In the genomic region with DNA sequence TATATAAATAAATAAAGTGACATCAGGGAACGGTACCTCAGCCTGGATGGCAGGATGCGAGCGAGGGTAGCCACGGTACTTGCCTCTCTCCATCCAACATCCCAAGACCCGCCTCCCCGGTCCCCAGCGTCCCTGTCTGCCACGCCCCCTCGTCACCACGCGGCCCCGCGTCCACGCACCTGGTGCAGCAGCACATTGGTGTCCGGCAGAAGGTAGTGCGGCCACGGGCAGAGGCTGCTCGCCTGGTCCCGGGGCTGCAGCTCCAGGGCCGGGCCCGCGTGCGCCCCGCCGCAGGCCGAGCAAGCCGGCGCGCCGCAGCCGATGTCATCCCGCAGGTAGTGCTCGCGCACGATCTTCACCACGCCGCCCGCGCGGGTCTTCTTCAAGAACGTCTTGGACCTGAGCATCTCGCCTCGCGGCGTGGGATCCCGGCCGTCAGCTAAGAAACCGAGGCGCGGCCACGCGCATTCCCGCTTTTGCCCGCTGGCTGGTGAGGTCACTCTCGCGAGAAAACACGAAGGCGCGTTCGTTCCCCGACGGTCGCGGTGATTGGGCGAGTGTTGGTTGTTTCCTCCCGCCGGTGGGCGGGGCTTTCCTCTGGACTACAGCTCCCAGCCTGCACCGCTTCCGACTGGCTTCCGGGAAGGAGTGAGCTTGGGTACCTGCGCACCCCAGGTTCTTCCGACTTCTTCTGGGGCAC, we compare ENCODE assay signal across 8 mouse cellular contexts. TPM values are rescaled to one million over a fixed set of nuclear protein-coding genes. Genes with fewer than 3 reads are reported as not detected.
DNase-seq lines count a peak whose midpoint lies in the region; ATAC-seq and TF ChIP-seq lines count a peak whose summit lies in the region.

A gene (plus strand): TSS at position 158 of the 700 bp plus-strand sequence.
A gene (minus strand): TSS at position 504 of the 700 bp plus-strand sequence.

- in situ Hi-C loops in Patski (cut with MboI; ENCODE audit: low pct_unique_long_range_greater_than_20kb), result no loop called here

- POLR2A ChIA-PET in Patski (lab: Charles Lee), result interaction anchor here (0.8 kb wide), 1 partner anchor 811 kb away, joined by 4 read pairs; no protein-coding TSS in a partner anchor

- peak; percentile 100 for ATAC-seq in Patski
- ATAC-seq in hindbrain, embryonic 13.5 days (ENCODE audit: low FRiP score), result peak; percentile 100

- no peak for TF ChIP-seq CTCF in Patski (IDR thresholded peaks at IDR 0.05)

- peak within 1 kb of the TSS; percentile 82 for H3K4me2 ChIP-seq in hindbrain, embryonic 13.5 days

- no peaks in the 10 kb centered on the region for H3K9me3 ChIP-seq in hindbrain, embryonic 13.5 days

- H3K36me3 ChIP-seq in hindbrain, embryonic 13.5 days, result peaks cover 54% of the 10 kb centered on the region

- H3K4me3 ChIP-seq in hindbrain, embryonic 13.5 days, result peak within 1 kb of the TSS; percentile 88

- peaks cover 14% of the 10 kb centered on the region for H3K4me1 ChIP-seq in hindbrain, embryonic 13.5 days (replicated peaks)

- peak; percentile 85 for DNase-seq in Patski (ENCODE audit: low read depth, low spot score)
- peak; percentile 99 for DNase-seq in cerebellum, postnatal 14 days
- peak; percentile 98 to 99 for DNase-seq in frontal cortex, postnatal 14 days (ENCODE audit: low spot score in 2 of 2)
- DNase-seq in layer of hippocampus, postnatal 25 days (ENCODE audit: extremely low spot score in 1 of 2, low spot score in 1 of 2), result peak; percentile 96 to 97
- DNase-seq in lung, postnatal 25 days (ENCODE audit: low spot score), result peak; percentile 99
- peak; percentile 98 for DNase-seq in retina, embryonic 14.5 days (ENCODE audit: low spot score)
- peak; percentile 99 for DNase-seq in thymus, postnatal 4 days

- WGBS in hindbrain, embryonic 13.5 days, result under 1% methylated on average over 72 of the region's 73 CpGs

- peak within 1 kb of the TSS; percentile 90 for H3K27ac ChIP-seq in hindbrain, embryonic 13.5 days

- CTCF ChIA-PET in Patski (lab: Charles Lee), result interaction anchor here (1.3 kb wide), 1 partner anchor 43 kb away, joined by 3 read pairs; no protein-coding TSS in a partner anchor

- no peaks in the 10 kb centered on the region for H3K27me3 ChIP-seq in Patski
- H3K27me3 ChIP-seq in hindbrain, embryonic 13.5 days, result no peaks in the 10 kb centered on the region

- H3K9ac ChIP-seq in hindbrain, embryonic 13.5 days, result peak within 1 kb of the TSS; percentile 93

RNA-seq across cellular contexts. Expression of the first gene that starts in this region (rescaled TPM):
- 12.2 TPM for polyA plus RNA-seq in Patski (2021)
- 17.6 and 19.8 TPM in 2 replicates for polyA plus RNA-seq in hindbrain, embryonic 13.5 days (2015; fragmentation: Nextera tagmentation; extraction: Ambion mirVana)
- 10 to 100 TPM; 14.2 to 16.8 TPM for total RNA-seq in layer of hippocampus, postnatal 25 days (2021)

RNA-seq across cellular contexts. Expression of the second gene that starts in this region (rescaled TPM):
- 31.8 TPM for polyA plus RNA-seq in Patski (2021)
- polyA plus RNA-seq in hindbrain, embryonic 13.5 days (2015; fragmentation: Nextera tagmentation; extraction: Ambion mirVana), result 20.5 and 26.3 TPM in 2 replicates
- 10 to 100 TPM; 15.9 to 17.7 TPM for total RNA-seq in layer of hippocampus, postnatal 25 days (2021)

Comparison
In these comparisons a context has a peak if more than half of its experiments do, and no peak if none do; other contexts are left out.
1. Peak in every context shown above with its lines: DNase-seq, ATAC-seq, H3K4me3 ChIP-seq and H3K27ac ChIP-seq.